Comparison of ENCODE assay signal across 15 mouse cellular contexts in the genomic region with DNA sequence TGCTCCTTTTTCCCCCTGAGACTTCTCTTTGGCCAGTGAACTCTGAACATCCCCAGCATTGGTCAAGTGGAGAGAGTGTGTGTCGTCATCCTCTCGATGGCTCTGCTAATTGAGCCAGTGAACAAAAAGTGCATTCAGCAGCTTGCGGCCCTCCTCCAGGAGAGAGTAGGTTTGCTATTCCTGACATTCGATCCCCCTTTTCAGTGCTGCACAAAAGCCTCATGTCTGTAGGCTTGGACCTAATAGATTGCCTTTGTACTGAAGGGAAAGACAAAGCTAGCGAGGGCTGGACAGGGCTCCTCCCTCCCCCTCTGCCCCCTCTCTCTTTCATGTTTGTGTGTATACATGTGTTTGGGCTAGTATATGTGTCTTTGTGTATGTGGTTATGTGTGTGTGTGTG.
DNase-seq lines count a peak whose midpoint lies in the region; ATAC-seq lines count a peak whose summit lies in the region.
"Had no signal": no experiment of that assay in that cellular context is flagged by ENCODE, and none has a peak within 500 bp of the region (broad histone marks: within the 10 kb centered on the region; RNA-seq: fewer than 3 reads in every experiment).

No protein-coding gene starts in this region.

- 0 out of 2 replicates have a peak, but pooled peaks cover 2% of the 10 kb centered on the region for H3K36me3 ChIP-seq in midbrain, embryonic 10.5 days
- no peaks in the 10 kb centered on the region for H3K36me3 ChIP-seq in midbrain, embryonic 15.5 days (replicated peaks)
- no peaks in the 10 kb centered on the region for H3K36me3 ChIP-seq in embryonic facial prominence, embryonic 12.5 days
- no peaks in the 10 kb centered on the region for H3K36me3 ChIP-seq in hindbrain, embryonic 13.5 days
- H3K36me3 ChIP-seq in midbrain, embryonic 16.5 days (ENCODE audit: control insufficient read depth, insufficient read depth, low read length) = no peaks in the 10 kb centered on the region
- H3K36me3 ChIP-seq in heart, embryonic 12.5 days = no peaks in the 10 kb centered on the region

- peak overlapping the region; percentile 71 for H3K27ac ChIP-seq in midbrain, embryonic 10.5 days (replicated peaks)
- H3K27ac ChIP-seq in midbrain, embryonic 15.5 days = no peak overlapping the region
- H3K27ac ChIP-seq in embryonic facial prominence, embryonic 12.5 days = peak overlapping the region; percentile 59
- no peak overlapping the region for H3K27ac ChIP-seq in hindbrain, embryonic 13.5 days
- no peak overlapping the region for H3K27ac ChIP-seq in midbrain, embryonic 16.5 days (ENCODE audit: low read length)
- no peak overlapping the region for H3K27ac ChIP-seq in heart, embryonic 12.5 days (ENCODE audit: poor library complexity, severe bottlenecking)

- ATAC-seq in midbrain, embryonic 15.5 days (replicated peaks) = no peak
- ATAC-seq in embryonic facial prominence, embryonic 12.5 days (ENCODE audit: insufficient number of reproducible peaks, insufficient read depth, low FRiP score, low TSS enrichment) = no peak
- ATAC-seq in hindbrain, embryonic 13.5 days (ENCODE audit: low FRiP score) = peak; percentile 21; the same call in 1 of the 2 replicates
- ATAC-seq in midbrain, embryonic 16.5 days = 0 out of 2 replicates have a peak, but pooled peaks have one; percentile 27
- ATAC-seq in heart, embryonic 12.5 days (ENCODE audit: insufficient number of reproducible peaks, low FRiP score) = no peak
- ATAC-seq in cerebellum, adult (ENCODE audit: insufficient number of reproducible peaks, low FRiP score, low TSS enrichment) = no peak
- ATAC-seq: CD4-positive, CD25-positive, alpha-beta regulatory T cell, adult 4 months had no signal

- DNase-seq in midbrain, embryonic 10.5 days (ENCODE audit: low spot score) = peak; percentile 47
- DNase-seq in lung, postnatal 14 days = no peak
- DNase-seq: cerebellum, adult 9-11 months; heart, postnatal 14 days; kidney, postnatal 25 days; lung, adult 2 months; right cerebral cortex, adult 18-20 months; thymus, postnatal 4 days had no signal

- H3K4me1 ChIP-seq in midbrain, embryonic 10.5 days = peaks cover 90% of the 10 kb centered on the region
- H3K4me1 ChIP-seq in midbrain, embryonic 15.5 days = peaks cover 26% of the 10 kb centered on the region
- H3K4me1 ChIP-seq in embryonic facial prominence, embryonic 12.5 days = peaks cover 54% of the 10 kb centered on the region
- peaks cover 87% of the 10 kb centered on the region for H3K4me1 ChIP-seq in hindbrain, embryonic 13.5 days (replicated peaks)
- peaks cover 24% of the 10 kb centered on the region for H3K4me1 ChIP-seq in midbrain, embryonic 16.5 days (ENCODE audit: control insufficient read depth, insufficient read depth, low read length)
- H3K4me1 ChIP-seq in heart, embryonic 12.5 days (replicated peaks) = peaks cover 50% of the 10 kb centered on the region

- H3K9ac ChIP-seq in midbrain, embryonic 15.5 days = no peak overlapping the region
- no peak overlapping the region for H3K9ac ChIP-seq in embryonic facial prominence, embryonic 12.5 days
- H3K9ac ChIP-seq in hindbrain, embryonic 13.5 days = no peak overlapping the region
- no peak overlapping the region for H3K9ac ChIP-seq in midbrain, embryonic 16.5 days (ENCODE audit: low read depth, low read length)
- H3K9ac ChIP-seq in heart, embryonic 12.5 days = no peak overlapping the region

- peaks cover 45% of the 10 kb centered on the region for H3K27me3 ChIP-seq in midbrain, embryonic 10.5 days (ENCODE audit: low read depth, poor library complexity, severe bottlenecking)
- no peaks in the 10 kb centered on the region for H3K27me3 ChIP-seq in midbrain, embryonic 15.5 days (replicated peaks)
- H3K27me3 ChIP-seq in embryonic facial prominence, embryonic 12.5 days = no peaks in the 10 kb centered on the region
- no peaks in the 10 kb centered on the region for H3K27me3 ChIP-seq in hindbrain, embryonic 13.5 days
- no peaks in the 10 kb centered on the region for H3K27me3 ChIP-seq in midbrain, embryonic 16.5 days (ENCODE audit: control insufficient read depth, insufficient read depth, low read depth, low read length)
- H3K27me3 ChIP-seq in heart, embryonic 12.5 days (replicated peaks) = no peaks in the 10 kb centered on the region

- no peak overlapping the region for H3K4me3 ChIP-seq in midbrain, embryonic 10.5 days
- no peak overlapping the region for H3K4me3 ChIP-seq in midbrain, embryonic 15.5 days
- no peak overlapping the region for H3K4me3 ChIP-seq in embryonic facial prominence, embryonic 12.5 days
- no peak overlapping the region for H3K4me3 ChIP-seq in hindbrain, embryonic 13.5 days
- H3K4me3 ChIP-seq in midbrain, embryonic 16.5 days (ENCODE audit: low read depth, low read length) = no peak overlapping the region
- no peak overlapping the region for H3K4me3 ChIP-seq in heart, embryonic 12.5 days

- H3K4me2 ChIP-seq in midbrain, embryonic 15.5 days = no peak overlapping the region
- 0 out of 2 replicates have a peak overlapping the region, but pooled peaks have one; percentile 6 for H3K4me2 ChIP-seq in embryonic facial prominence, embryonic 12.5 days (replicated peaks)
- no peak overlapping the region for H3K4me2 ChIP-seq in hindbrain, embryonic 13.5 days
- H3K4me2 ChIP-seq in midbrain, embryonic 16.5 days (ENCODE audit: low read length) = no peak overlapping the region
- no peak overlapping the region for H3K4me2 ChIP-seq in heart, embryonic 12.5 days

- no peaks in the 10 kb centered on the region for H3K9me3 ChIP-seq in midbrain, embryonic 10.5 days (replicated peaks)
- H3K9me3 ChIP-seq in midbrain, embryonic 15.5 days = no peaks in the 10 kb centered on the region
- H3K9me3 ChIP-seq in embryonic facial prominence, embryonic 12.5 days = no peaks in the 10 kb centered on the region
- H3K9me3 ChIP-seq in hindbrain, embryonic 13.5 days = no peaks in the 10 kb centered on the region
- H3K9me3 ChIP-seq in midbrain, embryonic 16.5 days (replicated peaks; ENCODE audit: control insufficient read depth, low read length, poor library complexity, severe bottlenecking) = no peaks in the 10 kb centered on the region
- no peaks in the 10 kb centered on the region for H3K9me3 ChIP-seq in heart, embryonic 12.5 days (replicated peaks)

- WGBS in midbrain, embryonic 10.5 days = 4% methylated on average over 5 of the region's 5 CpGs
- 16% methylated on average over 5 of the region's 5 CpGs for WGBS in midbrain, embryonic 15.5 days
- WGBS in embryonic facial prominence, embryonic 12.5 days = 3% methylated on average over 5 of the region's 5 CpGs
- 5% methylated on average over 5 of the region's 5 CpGs for WGBS in hindbrain, embryonic 13.5 days
- 11% methylated on average over 5 of the region's 5 CpGs for whole genome bisulfite sequencing in midbrain, embryonic 16.5 days
- 57% methylated on average over 5 of the region's 5 CpGs for WGBS in heart, embryonic 12.5 days

Comparison
In these comparisons a context has a peak if more than half of its experiments do, and no peak if none do; other contexts are left out.
1. H3K27ac ChIP-seq: peak in midbrain, embryonic 10.5 days (single experiment) and embryonic facial prominence, embryonic 12.5 days (single experiment); none in midbrain, embryonic 15.5 days (single experiment), hindbrain, embryonic 13.5 days (single experiment), midbrain, embryonic 16.5 days (single experiment) and heart, embryonic 12.5 days (single experiment).
2. ATAC-seq: peak in hindbrain, embryonic 13.5 days (single experiment) and midbrain, embryonic 16.5 days (single experiment); none in midbrain, embryonic 15.5 days (single experiment), embryonic facial prominence, embryonic 12.5 days (single experiment), heart, embryonic 12.5 days (single experiment) and cerebellum, adult (single experiment).